Mouse (Mus musculus) heart, postnatal 0 days (tissue): ENCODE results near the gene Tanc1. TPM values are rescaled to one million over a fixed set of nuclear protein-coding genes. Genes with fewer than 3 reads are reported as not detected.

ENCODE experiments used
- ATAC-seq: fragments of 200-750 bp; cut with Nextera tagmentation; 2 replicates; pipeline ENCODE4 v1.8.0; 2017; ENCODE audit warnings: low read depth, moderate number of reproducible peaks, moderate library complexity; ENCODE audit not compliant: insufficient read depth
- DNase-seq: peaks from one replicate; pipeline ENCODE4 v3.0.0-alpha.2; 2016; ENCODE audit warnings: low spot score
- H3K27ac ChIP-seq: fragments of 300-500 bp; sonication (generic); 2 replicates; pipeline ENCODE4 v1.5.1; 2014; ENCODE audit warnings: low read depth, mild to moderate bottlenecking
- H3K27me3 ChIP-seq: fragments of 300-500 bp; sonication (generic); 2 replicates; pipeline ENCODE4 v1.6.1; 2014; ENCODE audit warnings: low read length, mixed read lengths; ENCODE audit not compliant: control insufficient read depth, insufficient read depth
- H3K36me3 ChIP-seq: fragments of 300-500 bp; sonication (generic); replicated peaks from 2 replicates; pipeline ENCODE4 v1.6.1; 2014; ENCODE audit warnings: low read length, mixed read lengths; ENCODE audit not compliant: control insufficient read depth, insufficient read depth
- H3K4me1 ChIP-seq: fragments of 300-500 bp; sonication (generic); 2 replicates; pipeline ENCODE4 v1.6.1; 2014; ENCODE audit warnings: antibody characterized with exemption; ENCODE audit not compliant: control insufficient read depth, insufficient read depth
- H3K4me2 ChIP-seq: fragments of 300-500 bp; sonication (generic); 2 replicates; pipeline ENCODE4 v1.6.1; 2014; ENCODE audit warnings: low read depth, mild to moderate bottlenecking, low read length, moderate library complexity
- H3K4me3 ChIP-seq: fragments of 300-500 bp; sonication (generic); 2 replicates; pipeline ENCODE4 v1.5.1; 2014; ENCODE audit warnings: low read depth, low read length
- H3K9ac ChIP-seq: fragments of 300-500 bp; sonication (generic); replicated peaks from 2 replicates; pipeline ENCODE4 v1.6.1; 2014; ENCODE audit warnings: low read depth, low read length, mixed read lengths
- H3K9me3 ChIP-seq: fragments of 300-500 bp; sonication (generic); replicated peaks from 2 replicates; pipeline ENCODE4 v1.6.1; 2016; ENCODE audit warnings: low read length; ENCODE audit not compliant: control insufficient read depth
- CTCF ChIP-seq: IDR thresholded peaks from 2 replicates; pipeline ENCODE4 v1.5.1; 2016; ENCODE audit warnings: antibody characterized with exemption, control low read depth, low read depth
- EP300 ChIP-seq: IDR thresholded peaks from 2 replicates; pipeline ENCODE4 v1.6.1; 2016; ENCODE audit warnings: antibody characterized with exemption, low read depth
- WGBS: fragments of 180-500 bp; shearing (Covaris S2); extraction: QIAGEN DNeasy Blood & Tissue Kit; methylation state at CpG from one replicate; pipeline ENCODE4 v1.1.7; 2014; 5-methylcytosine and 5-hydroxymethylcytosine counted together
- polyA plus RNA-seq: library from polyadenylated mRNA; unstranded; fragments of >200 nt; fragmentation: Nextera tagmentation; extraction: Ambion mirVana; gene quantifications from 2 replicates; pipeline ENCODE4 v1.2.1, GENCODE M21; 2015
- total RNA-seq: library from RNA; depleted of rRNA; stranded (reverse); fragments of >200 nt; gene quantifications from 2 replicates; pipeline ENCODE4 v1.2.3, GENCODE M21; 2014; ENCODE audit warnings: low replicate concordance

The Tanc1 gene
- total and polyA plus RNA-seq, 2 experiments from 2014 or later = 12.3 to 21.9 TPM

- 41% methylated on average over 12 of the region's 12 CpGs for WGBS
- peak overlapping the region; percentile 39; the same call in 1 of the 2 replicates for H3K27ac ChIP-seq
- no peaks in the 10 kb centered on the region for H3K9me3 ChIP-seq
- no peaks in the 10 kb centered on the region for H3K27me3 ChIP-seq
- DNase-seq = no peak
- TF ChIP-seq EP300 (no peak), CTCF (no peak)
- H3K4me2 ChIP-seq = peak overlapping the region; percentile 34
- H3K9ac ChIP-seq = no peak overlapping the region
- peaks cover 42% of the 10 kb centered on the region for H3K4me1 ChIP-seq
- no peak for ATAC-seq
- H3K4me3 ChIP-seq = no peak overlapping the region
- 0 out of 2 replicates have a peak, but pooled peaks cover 14% of the 10 kb centered on the region for H3K36me3 ChIP-seq
These were observed 160.4 kb downstream of the Tanc1 start for GRCm38 (mm10) chr2:59772261-59772683.

DNA sequence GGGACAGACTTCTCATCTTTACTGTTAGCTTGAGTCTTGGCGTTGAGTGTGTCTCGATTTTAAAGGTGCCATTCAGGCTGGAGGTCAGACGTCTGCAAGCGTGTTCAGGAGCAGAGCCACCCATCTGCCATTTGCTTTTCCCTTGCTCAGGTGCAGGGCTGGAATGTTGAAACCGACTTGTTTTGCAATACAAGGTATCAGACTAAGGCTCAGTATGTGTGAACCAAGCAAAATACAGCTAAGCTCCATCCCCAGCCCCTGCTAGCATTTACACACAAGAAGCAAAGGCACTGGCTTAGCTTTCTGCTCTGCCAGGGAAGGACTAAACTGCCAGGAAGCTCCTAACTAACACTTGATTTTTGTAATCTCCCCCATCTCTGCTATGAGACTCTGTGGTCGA is 162.5 kb downstream of the Tanc1 start:
- ATAC-seq = no peak
- 86% methylated on average over 6 of the region's 6 CpGs for WGBS
- peaks cover 21% of the 10 kb centered on the region; the same call in 1 of the 2 replicates for H3K36me3 ChIP-seq
- no peak overlapping the region for H3K27ac ChIP-seq
- DNase-seq = no peak
- peaks cover 29% of the 10 kb centered on the region for H3K4me1 ChIP-seq
- H3K27me3 ChIP-seq = no peaks in the 10 kb centered on the region
- H3K9ac ChIP-seq = no peak overlapping the region
- no peak overlapping the region for H3K4me3 ChIP-seq
- H3K9me3 ChIP-seq = no peaks in the 10 kb centered on the region
- no peak overlapping the region for H3K4me2 ChIP-seq
- TF ChIP-seq CTCF (no peak), EP300 (no peak)

- no peak for ATAC-seq
- Histone ChIP-seq H3K9ac (no peak overlapping the region), H3K36me3 (peaks cover 21% of the 10 kb centered on the region; the same call in 1 of the 2 replicates), H3K27ac (no peak overlapping the region), H3K27me3 (no peaks in the 10 kb centered on the region), H3K4me1 (peaks cover 21% of the 10 kb centered on the region), H3K4me3 (no peak overlapping the region), H3K4me2 (no peak overlapping the region), H3K9me3 (no peaks in the 10 kb centered on the region)
- WGBS = 83% methylated on average over 5 of the region's 5 CpGs
- no peak for DNase-seq
- TF ChIP-seq CTCF (no peak), EP300 (no peak)
These were observed 163.3 kb downstream of the Tanc1 start for GRCm38 (mm10) chr2:59775148-59775547.

GRCm38 (mm10) chr2:59775820-59776219 is 164.0 kb downstream of the Tanc1 start:
- H3K27ac ChIP-seq = no peak overlapping the region
- 78% methylated on average over 6 of the region's 6 CpGs for WGBS

DNA sequence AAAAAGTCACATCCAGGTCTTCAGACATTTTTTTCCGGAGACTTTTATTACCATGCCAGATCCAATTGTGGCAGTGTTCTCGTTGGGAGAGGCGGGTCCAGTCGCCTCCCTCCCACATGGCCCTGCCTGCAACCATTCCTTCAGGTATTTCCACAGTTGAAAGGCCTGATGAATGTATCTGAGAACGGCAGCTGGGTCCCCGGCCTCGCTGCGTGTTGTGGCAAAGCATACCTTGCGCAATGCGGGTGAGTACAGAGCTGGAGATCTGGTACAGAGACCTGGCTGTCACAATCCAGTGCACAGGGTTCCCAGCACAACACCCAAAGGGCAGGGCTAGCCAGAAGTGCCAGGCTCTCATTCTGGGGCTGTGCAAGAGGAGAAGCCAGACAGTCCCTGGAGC is 167.5 kb downstream of the Tanc1 start:
- DNase-seq = no peak
- no peak for ATAC-seq
- Histone ChIP-seq H3K4me1 (peaks cover 26% of the 10 kb centered on the region), H3K4me3 (no peak overlapping the region), H3K4me2 (no peak overlapping the region), H3K36me3 (peaks cover 12% of the 10 kb centered on the region), H3K27ac (no peak overlapping the region), H3K9me3 (no peaks in the 10 kb centered on the region), H3K27me3 (no peaks in the 10 kb centered on the region), H3K9ac (no peak overlapping the region)
- WGBS = 81% methylated on average over 10 of the region's 10 CpGs
- TF ChIP-seq EP300 (no peak), CTCF (no peak)

More at GRCm38 (mm10) chr2:59775820-59776219, 164.0 kb downstream of the Tanc1 start:
- TF ChIP-seq EP300 = no peak
- no peak for TF ChIP-seq CTCF
- peaks cover 15% of the 10 kb centered on the region; the same call in 1 of the 2 replicates for H3K4me1 ChIP-seq
- H3K4me3 ChIP-seq = no peak overlapping the region
- peaks cover 21% of the 10 kb centered on the region; the same call in 1 of the 2 replicates for H3K36me3 ChIP-seq
- ATAC-seq (no peak), DNase-seq (no peak)
- no peaks in the 10 kb centered on the region for H3K9me3 ChIP-seq
- H3K27me3 ChIP-seq = no peaks in the 10 kb centered on the region
- no peak overlapping the region for H3K9ac ChIP-seq
- no peak overlapping the region for H3K4me2 ChIP-seq

- no peak for ATAC-seq
- WGBS = 86% methylated on average over 5 of the region's 5 CpGs
- no peaks in the 10 kb centered on the region for H3K9me3 ChIP-seq
These were observed 168.4 kb downstream of the Tanc1 start for GRCm38 (mm10) chr2:59780240-59780639.

More at GRCm38 (mm10) chr2:59780240-59780639, 168.4 kb downstream of the Tanc1 start:
- no peak overlapping the region for H3K4me3 ChIP-seq
- H3K4me1 ChIP-seq = peaks cover 26% of the 10 kb centered on the region
- H3K36me3 ChIP-seq = peaks cover 7% of the 10 kb centered on the region
- no peak overlapping the region for H3K9ac ChIP-seq
- no peak overlapping the region for H3K27ac ChIP-seq
- TF ChIP-seq CTCF (no peak), EP300 (no peak)
- H3K4me2 ChIP-seq = no peak overlapping the region
- H3K27me3 ChIP-seq = no peaks in the 10 kb centered on the region
- DNase-seq = no peak
